Mouse (Mus musculus): ENCODE measurements around the gene Zfp358.

DNA sequence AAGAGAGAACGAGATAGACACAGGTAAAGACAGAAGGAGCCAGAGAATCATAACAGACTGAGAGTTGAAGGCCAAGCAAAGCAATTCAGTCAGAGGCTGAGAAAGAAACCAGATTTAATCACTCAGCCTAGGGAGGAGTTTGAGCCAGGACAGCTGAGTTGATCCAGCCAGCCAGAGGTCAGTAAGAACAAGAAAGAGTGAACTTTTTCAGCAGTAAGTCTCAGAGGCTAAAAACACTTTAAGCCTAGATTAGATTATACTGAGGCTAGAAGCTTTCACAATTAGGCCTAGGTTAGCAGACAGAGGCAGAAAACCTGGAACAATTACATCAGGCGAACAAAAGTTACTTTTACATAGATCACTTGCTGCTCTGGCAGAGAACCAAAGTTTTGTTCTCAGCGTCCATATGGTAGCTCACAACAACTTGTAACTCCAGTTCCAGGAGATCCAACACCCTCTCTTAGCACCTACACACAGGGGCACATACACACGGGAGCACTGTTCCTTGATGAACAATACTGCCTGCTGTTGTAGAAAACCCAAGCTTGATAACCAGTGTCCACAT lies 12.6 kb upstream of the Zfp358 start:
- TF ChIP-seq CTCF (IDR thresholded peaks at IDR 0.05): no peak
- TF ChIP-seq EP300 (IDR thresholded peaks at IDR 0.05): no peak

Measured in lung, postnatal 0 days (tissue).